Mouse (Mus musculus): ENCODE measurements at regions not wholly inside any gene's neighbourhood (a gene's known extent, or its start where the extent isn't known, plus 50 kb on each side); places are given as distances from the start of the nearest gene placed in this dataset.

DNA sequence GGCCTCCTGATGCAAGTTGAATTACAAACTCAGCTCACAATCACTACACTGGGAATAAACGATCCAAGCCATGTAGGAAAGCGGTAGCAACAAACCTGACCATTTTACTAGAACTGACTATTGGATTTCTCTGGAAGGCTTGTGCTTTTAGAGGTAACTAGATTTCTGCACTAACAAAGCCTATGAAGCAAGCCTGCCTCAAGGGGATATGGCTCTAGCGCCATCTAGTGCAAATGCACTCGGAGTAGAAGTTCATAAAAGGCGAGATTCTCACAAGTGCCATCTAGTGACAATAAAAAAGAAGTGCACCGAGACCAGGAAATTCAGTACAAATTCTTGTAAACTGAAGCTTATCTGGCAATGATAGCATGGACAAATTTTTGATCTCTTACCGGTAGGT, 364.9 kb upstream of the Fmr1 start:
- peak; percentile 45 for DNase-seq
